Mouse (Mus musculus): ENCODE data around the gene Clip1. TPM values are rescaled to one million over a fixed set of nuclear protein-coding genes. Genes with fewer than 3 reads are reported as not detected.

The Clip1 gene
- polyA plus RNA-seq, 1 experiment from 2014 or later, result 33.7 TPM

GRCm38 (mm10) chr5:123670800-123671472, 13.5 kb downstream of the Clip1 start:
- no peak for DNase-seq (ENCODE audit: low spot score)

- no peak for DNase-seq (ENCODE audit: low spot score)
Observed at GRCm38 (mm10) chr5:123669991-123670799, 14.2 kb downstream of the Clip1 start.

GRCm38 (mm10) chr5:123667915-123668314, 16.5 kb downstream of the Clip1 start:
- DNase-seq (ENCODE audit: low spot score), result no peak

- no peak for DNase-seq (ENCODE audit: low spot score)
Observed at GRCm38 (mm10) chr5:123665956-123666355, 18.5 kb downstream of the Clip1 start.

DNA sequence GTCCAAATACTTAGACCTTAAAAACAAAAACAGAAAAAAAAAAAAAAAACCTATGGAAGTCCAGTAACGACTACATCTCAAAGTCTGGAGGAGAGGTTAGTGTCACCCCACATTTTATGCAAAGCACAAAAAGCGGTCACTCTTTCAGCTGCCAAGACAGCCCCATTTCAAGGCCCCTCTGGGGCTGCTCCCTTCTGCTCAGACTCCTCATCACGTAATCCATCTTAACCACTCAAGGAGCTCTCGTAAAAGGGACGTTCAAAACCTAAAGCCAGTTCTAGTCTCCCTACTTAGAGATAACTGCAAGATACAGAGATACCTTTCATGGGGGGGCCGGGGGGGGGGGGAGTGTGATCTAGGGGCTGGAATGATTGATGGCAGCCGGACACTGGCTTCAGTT, 20.1 kb downstream of the Clip1 start:
- DNase-seq (ENCODE audit: low spot score), result no peak

DNA sequence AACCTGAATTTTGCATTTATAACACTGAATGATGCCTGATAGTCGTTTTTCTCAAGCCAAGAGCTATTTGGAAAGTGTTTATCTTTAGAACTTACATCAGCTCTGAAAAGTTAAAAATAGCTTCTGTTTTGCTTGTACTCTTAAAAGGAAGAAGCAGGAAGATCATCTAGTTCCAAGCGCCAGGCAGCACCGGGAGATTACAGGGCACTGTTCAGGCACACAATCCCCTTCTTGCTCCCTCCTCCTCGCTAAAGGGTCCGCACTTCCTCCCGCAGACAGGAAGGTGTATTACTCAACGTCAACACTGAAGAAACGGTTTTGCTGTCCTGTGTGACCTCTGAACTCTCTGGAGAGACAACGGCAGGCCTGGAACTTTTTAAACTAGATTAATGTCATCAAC, 22.4 kb downstream of the Clip1 start:
- DNase-seq (ENCODE audit: low spot score), result peak; percentile 43

GRCm38 (mm10) chr5:123661602-123662001, 22.8 kb downstream of the Clip1 start:
- no peak for DNase-seq (ENCODE audit: low spot score)

DNA sequence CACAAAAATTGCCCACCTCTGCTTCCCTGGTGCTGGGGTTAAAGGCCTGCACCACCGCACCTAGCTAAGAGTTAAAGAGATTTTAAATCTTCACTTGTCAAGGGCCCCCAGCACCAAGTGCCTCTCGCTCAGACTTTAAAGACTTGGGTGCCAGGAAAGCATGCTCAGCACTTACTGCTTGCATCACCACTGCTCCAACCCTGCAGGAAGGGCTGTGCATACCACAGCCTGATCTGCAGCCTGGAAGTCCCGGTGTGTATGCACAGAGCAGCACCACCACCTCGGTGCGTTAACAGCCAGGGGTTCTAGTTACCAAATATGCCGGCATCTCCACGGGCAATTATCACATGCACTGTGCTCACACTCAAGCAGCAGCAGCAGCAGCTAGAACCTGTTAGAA, 26.8 kb downstream of the Clip1 start:
- DNase-seq (ENCODE audit: low spot score), result peak; percentile 35

GRCm38 (mm10) chr5:123654937-123655336, 29.5 kb downstream of the Clip1 start:
- no peak for DNase-seq (ENCODE audit: low spot score)

DNA sequence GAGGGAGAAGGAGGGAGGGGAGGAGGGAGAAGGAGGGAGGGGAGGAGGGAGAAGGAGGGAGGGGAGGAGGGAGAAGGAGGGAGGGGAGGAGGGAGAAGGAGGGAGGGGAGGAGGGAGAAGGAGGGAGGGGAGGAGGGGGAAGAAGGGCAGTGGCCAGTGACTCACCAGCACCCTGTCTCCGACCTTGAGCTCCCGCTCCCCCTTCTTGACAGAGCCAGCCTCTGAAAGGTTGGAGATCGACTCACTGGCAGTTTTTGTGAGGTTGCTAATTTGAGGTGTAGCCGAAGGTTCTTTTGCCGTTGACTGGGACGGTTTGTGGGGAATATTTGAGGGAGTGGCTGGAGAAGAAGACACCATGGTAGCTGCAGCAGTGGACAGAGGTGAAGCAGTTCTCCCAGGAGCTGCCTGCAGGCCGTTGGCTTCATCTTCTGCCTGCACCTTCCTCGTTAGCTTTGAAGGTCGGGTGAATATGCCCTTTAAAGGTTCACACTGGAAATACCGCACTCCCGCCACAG, 31.1 kb downstream of the Clip1 start:
- no peak for DNase-seq (ENCODE audit: low spot score)

DNA sequence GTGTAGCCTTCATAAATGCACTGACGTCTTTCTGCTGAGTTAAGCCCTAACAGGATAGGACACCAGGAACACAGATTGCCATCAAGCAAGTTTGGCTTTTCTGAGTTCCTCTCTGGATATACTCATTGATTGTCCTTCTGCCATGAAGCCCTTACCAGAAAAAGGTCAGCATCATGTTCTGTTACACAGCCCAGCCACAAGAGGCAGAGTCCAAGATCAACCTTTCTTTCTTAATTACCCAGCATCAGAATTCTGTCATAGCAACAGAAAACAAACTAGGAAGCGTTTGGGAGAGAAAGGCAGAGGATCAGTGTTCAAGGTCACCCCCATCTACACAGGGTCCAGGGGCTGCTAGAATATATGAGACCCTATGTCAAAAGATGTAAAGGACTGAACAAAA, 33.6 kb downstream of the Clip1 start:
- no peak for DNase-seq (ENCODE audit: low spot score)

DNA sequence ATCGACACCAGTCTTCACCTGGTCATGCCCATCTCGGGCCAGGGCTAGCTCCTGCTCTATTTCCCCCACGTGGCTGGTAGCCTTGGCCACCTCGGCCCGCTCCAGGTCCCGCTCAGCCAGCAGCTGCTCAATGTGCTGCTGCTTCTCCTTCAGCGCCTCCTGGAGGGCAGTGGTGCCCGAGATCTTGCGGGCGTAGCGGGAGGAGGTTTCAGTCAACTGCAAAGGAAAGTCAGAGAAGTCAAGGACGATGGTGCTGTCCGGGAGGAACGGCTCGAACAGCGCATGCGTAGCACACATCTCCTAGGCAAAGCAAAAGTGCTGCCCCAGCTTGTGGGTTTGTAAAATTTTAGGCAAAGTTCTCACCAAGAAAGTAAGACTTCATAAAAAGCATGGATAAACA, 42.0 kb downstream of the Clip1 start:
- DNase-seq (ENCODE audit: low spot score), result no peak

GRCm38 (mm10) chr5:123641259-123641900, 43.0 kb downstream of the Clip1 start:
- no peak for DNase-seq (ENCODE audit: low spot score)

GRCm38 (mm10) chr5:123640181-123640580, 44.2 kb downstream of the Clip1 start:
- DNase-seq (ENCODE audit: low spot score), result no peak

DNA sequence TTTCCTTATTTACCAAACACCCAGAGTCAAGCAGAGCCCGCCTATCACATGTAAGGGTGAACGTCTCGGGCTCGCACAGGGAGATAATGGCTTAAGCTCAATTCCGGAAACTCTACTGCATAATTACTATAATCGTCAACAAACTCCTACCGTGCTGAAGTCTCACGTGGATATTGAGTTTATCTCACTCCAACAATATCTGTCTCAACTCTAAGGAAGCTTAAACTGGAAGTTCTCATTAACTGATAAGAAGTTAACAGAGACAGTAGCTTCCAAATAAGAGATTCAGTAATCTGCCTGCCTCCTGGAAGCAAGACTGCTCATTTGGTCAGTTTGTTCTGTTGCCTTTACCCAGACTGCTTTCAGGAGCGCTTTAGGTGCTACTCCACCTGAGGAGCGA, 53.2 kb downstream of the Clip1 start:
- no peak for DNase-seq (ENCODE audit: low spot score)

- DNase-seq (ENCODE audit: low spot score), result peak; percentile 76
Observed at GRCm38 (mm10) chr5:123626631-123627030, 57.8 kb downstream of the Clip1 start.

- DNase-seq (ENCODE audit: low spot score), result peak; percentile 3
Observed at GRCm38 (mm10) chr5:123622421-123622820, 62.0 kb downstream of the Clip1 start.

- DNase-seq (ENCODE audit: low spot score), result peak; percentile 52
Observed at GRCm38 (mm10) chr5:123618558-123618957, 65.9 kb downstream of the Clip1 start.

- DNase-seq (ENCODE audit: low spot score), result no peak
Observed at GRCm38 (mm10) chr5:123614246-123614645, 70.2 kb downstream of the Clip1 start.

GRCm38 (mm10) chr5:123609843-123610242, 74.6 kb downstream of the Clip1 start:
- peak; percentile 68 for DNase-seq (ENCODE audit: low spot score)

- no peak for DNase-seq (ENCODE audit: low spot score)
Observed at GRCm38 (mm10) chr5:123609416-123609815, 75.0 kb downstream of the Clip1 start.

GRCm38 (mm10) chr5:123607211-123607669, 77.2 kb downstream of the Clip1 start:
- DNase-seq (ENCODE audit: low spot score), result no peak
